Mouse (Mus musculus) testis, adult 2 months (tissue): ENCODE data around the gene Eid1.

Experiments used
- CTCF ChIP-seq: fragments of 200-500 bp; IDR thresholded peaks from 2 replicates; pipeline ENCODE4 v1.5.1; 2012; ENCODE audit warnings: low read depth, mild to moderate bottlenecking, inconsistent platforms, low read length, moderate library complexity; ENCODE audit not compliant: control insufficient read depth, insufficient read depth, insufficient replicate concordance
- POLR2A ChIP-seq: fragments of 200-500 bp; IDR thresholded peaks from 2 replicates; pipeline ENCODE4 v1.6.1; 2012; ENCODE audit warnings: low read depth, mild to moderate bottlenecking, inconsistent platforms, low read length, moderate library complexity; ENCODE audit not compliant: control insufficient read depth

- no peak for TF ChIP-seq POLR2A
- no peak for TF ChIP-seq CTCF
These were observed 49.7 kb upstream of the Eid1 start for GRCm38 (mm10) chr2:125623211-125623610.
